Mouse (Mus musculus): ENCODE data around the gene Olfr963.
"Not testable (repeated sequence)": the region's sequence is repeated elsewhere in the genome, so short reads cannot be mapped to it uniquely, and the experiment has no call there.

Gene Olfr963

DNA sequence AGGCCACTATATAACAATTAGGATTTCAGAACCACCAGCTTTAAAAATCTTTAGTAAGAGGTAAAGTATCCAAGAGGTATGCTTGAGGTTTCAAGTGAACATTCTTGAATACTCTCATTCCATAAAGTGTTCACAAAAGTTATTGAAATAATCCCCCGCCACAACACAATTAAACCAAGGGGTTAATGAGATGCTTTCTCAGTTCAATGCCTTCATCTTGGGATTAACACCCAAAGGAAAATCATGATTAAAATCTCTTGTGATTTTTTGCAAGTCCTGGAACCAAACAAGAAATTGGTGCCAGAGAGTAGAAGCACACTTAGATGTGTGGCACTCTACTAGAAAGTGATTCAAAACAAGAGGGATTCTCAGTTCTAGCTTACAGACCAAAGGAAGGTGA lies at the start of gene Olfr963:
TSS of gene Olfr963 (plus strand) at position 301 of the 400 bp plus-strand sequence.
- no peak for DNase-seq (ENCODE audit: low spot score)

DNA sequence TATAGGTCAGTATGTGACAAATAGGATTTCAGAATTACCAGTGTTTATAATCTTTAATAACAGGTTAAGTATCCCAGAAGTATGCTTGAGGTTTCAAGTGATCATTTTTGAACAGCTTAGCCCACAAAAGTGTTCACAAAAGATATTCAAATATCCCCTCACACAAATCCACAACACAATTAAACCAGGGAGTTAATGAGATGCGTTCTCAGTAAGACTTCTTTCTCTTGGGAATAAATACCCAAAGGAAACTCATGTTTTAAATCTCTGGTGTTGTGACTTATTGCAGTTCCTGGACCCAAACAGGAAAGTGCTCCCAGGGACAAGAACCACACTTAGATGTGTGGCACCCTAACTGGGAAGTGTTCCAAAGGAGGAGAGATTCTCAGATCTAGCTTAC lies 45.9 kb upstream of the Olfr963 start, which contains the start of gene Olfr960:
TSS of gene Olfr960 (plus strand) at position 301 of the 400 bp plus-strand sequence.
- no peak for DNase-seq (ENCODE audit: low spot score)

DNA sequence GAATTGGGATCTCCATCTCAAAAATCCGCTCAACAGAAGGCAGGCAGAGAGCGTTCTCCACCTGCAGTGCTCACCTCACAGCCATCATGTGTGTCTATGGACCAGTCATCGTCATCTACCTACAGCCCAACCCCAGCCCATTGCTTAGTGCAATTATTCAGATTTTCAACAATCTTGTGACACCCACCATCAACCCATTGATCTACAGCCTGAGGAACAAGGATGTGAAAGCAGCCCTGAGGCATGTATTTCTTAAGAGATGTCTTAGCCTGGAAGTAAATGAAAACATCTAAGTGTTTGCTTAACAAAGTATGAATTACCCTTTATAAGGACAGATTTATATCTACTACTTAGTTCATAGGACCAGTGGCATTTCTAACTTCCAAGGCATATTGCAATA lies 43.2 kb upstream of the Olfr963 start:
- DNase-seq (ENCODE audit: low spot score): no peak

DNA sequence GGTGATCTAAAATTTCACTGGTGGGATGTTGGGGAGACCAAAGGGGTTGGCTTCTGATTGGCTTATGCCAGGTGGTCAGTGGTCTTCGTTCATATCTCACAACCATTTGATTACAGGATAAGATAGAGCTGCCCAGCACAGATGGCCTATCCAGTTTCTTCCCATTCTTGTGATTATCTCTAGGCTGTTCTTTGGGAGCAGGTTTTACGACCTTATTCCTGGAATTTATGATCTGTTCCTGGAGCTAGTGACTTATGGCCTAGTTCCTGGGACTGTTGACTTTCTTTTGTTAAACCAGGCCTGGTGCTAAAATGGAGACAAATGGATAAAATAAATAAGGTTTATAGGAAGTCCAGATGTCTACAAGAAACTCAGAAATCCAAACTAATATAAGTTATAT lies 42.3 kb upstream of the Olfr963 start:
- DNase-seq (ENCODE audit: low spot score): no peak

DNA sequence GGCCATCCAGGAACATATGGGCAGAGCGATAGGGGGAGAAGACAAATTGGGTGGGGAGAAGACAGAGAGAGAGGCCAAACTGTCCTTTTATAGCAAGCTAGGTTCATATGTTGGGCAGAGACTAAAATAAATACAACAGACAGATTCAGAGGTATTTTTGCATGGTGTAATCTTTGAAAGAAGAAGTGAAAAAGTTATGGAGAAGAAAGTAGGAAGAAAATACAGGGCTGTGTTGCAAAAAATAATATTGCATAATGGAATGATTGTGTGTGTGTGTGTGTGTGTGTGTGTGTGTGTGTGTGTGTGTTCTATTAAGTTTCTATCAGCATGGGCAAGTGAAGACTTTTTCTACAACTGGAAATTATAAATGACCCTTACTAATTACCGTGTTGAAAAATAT lies 37.9 kb upstream of the Olfr963 start:
- no peak for DNase-seq (ENCODE audit: low spot score)

DNA sequence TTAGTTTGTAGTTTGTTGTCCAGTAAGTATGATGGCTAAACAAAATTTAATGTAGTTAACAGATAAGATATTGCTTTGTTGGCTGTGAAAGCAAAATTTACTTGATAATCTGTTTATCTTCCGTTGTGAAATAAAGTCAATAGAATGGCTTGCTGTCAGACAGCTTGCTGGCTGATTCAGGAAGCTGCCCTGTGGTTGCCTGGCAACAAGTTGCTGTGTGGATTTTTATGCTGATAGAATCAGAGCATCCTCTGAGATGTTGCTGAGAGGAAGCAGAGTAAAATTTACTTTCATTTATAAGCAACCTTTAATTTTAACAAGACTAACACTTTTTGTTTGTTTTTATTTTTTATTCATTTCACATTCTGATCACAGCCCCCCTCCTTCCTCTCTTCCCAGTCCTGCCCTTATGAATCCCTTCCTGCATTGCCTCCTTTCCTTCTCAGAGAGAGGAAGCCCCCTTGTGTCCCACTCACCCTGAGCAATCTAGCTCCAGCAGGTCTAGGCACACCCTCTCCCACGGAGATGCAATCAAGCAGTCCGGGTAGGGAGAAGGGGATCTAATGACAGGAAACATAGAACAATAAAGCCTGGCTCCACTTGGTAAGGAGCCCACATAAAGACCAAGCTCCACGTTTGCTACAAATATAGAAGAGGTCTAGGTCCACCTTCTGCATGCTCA lies 33.0 kb upstream of the Olfr963 start:
- DNase-seq (ENCODE audit: low spot score): no peak

DNA sequence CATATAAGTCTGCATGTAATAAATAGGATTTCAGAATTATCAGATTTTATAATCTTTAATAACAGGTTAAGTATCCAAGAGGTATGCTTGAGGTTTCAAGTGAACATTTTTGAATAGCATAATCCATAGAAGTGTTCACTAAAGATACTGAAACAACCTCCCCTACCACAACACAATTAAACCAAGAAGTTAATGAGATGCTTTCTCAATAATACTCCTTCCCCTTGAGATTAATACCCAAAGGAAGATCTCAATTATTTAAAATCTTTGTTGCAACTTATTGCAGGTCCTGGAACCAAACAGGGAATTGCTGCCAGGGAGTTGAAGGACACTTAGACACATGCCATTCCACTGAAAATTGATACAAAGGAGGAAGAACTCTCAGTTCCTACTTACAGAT lies 22.2 kb upstream of the Olfr963 start, which contains the start of gene Olfr961:
TSS of gene Olfr961 (plus strand) at position 301 of the 400 bp plus-strand sequence.
- no peak for DNase-seq (ENCODE audit: low spot score)

DNA sequence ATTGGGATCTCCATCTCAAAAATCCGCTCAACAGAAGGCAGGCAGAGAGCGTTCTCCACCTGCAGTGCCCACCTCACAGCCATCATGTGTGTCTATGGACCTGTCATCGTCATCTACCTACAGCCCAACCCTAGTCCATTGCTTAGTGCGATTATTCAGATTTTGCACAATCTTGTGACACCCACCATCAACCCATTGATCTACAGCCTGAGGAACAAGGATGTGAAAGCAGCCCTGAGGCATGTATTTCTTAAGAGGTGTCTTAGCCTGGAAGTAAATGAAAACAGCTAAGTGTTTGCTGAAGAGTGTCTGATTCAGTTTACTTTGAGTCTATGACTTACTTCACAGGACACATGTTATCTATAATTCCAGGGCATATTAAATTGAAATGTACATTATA lies 19.6 kb upstream of the Olfr963 start:
- no peak for DNase-seq (ENCODE audit: low spot score)

DNA sequence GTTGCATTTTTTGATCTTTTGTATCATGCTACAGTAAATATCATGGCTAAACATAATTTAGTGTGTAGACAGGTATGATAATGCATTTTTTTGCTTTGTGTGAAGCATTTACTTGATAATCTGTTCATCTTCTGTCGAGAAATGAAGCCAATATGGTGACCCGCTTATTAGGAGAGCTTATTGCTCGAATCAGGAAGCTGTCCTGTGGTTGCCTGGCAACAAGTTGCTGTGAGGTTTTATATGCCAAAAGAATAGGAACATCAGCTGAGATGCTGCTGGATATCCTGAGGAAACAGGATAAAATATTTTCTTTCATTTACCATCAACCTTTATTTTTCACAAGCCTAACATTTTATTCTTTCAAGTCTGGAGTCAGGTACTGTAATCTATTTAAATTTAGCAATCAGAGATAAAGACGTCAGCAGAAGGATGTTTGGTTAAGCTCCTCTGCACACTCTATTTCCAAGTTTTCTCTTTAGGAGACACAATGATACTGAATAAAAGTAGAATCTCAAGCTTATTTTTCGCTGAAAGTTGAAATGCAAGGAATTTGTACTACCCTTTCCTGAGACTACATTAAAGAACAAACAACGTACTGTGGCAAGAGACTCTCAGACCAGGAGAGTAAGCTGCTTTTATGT lies 12.1 kb upstream of the Olfr963 start:
- DNase-seq (ENCODE audit: low spot score): no peak

DNA sequence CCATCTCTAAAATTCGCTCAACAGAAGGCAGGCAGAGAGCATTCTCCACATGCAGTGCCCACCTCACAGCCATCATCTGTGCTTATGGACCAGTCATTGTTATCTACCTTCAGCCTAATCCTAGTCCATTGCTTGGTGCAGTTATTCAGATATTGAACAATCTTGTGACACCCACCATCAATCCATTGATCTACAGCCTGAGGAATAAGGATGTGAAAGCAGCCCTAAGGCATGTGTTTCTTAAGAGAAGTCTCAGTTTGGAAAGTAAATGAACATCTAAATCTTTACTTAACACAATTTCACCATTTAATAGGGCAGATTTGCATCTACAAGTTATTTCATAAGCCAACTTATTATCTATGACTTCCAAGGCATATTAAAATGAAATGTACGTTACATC lies 2.7 kb downstream of the Olfr963 start:
- no peak for DNase-seq (ENCODE audit: low spot score)

DNA sequence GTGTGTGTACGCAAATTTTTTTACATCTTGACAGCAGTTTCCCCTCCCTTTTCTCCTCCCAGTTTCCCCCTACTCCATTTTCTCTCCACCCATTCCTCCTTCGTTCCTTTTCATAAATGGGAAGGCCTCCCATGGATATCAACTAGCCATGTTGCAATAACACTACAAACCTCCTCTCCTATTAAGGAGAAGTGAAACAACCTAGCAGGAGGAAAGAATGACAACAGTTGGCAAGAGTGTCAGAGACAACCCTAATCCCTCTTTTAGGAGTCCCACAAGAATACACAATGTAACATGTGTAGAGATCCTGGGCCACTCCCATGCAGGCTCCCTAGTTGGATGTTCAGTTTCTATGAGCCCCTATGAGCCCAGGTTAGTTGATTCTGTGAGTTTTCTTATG lies 7.8 kb downstream of the Olfr963 start:
- no peak for DNase-seq (ENCODE audit: low spot score)

DNA sequence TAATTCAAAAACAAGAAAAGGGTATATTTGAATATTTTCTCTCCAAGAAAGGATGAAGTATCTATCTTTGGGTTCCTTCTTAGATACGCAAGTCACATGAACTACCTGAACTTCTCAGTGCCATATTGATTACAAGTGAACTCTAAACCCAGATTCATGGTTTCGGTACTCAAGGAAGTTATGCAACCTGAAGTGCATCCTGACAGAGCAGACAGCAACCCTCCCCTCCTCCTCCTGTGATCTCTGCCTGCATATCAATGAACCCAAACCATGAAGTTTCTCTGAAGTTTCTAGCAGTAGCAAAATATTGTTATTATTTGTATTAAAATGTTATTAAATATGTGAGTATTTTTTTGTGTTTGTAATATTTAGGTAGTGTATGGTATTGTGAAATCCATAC lies 11.6 kb downstream of the Olfr963 start:
- DNase-seq (ENCODE audit: low spot score): no peak

DNA sequence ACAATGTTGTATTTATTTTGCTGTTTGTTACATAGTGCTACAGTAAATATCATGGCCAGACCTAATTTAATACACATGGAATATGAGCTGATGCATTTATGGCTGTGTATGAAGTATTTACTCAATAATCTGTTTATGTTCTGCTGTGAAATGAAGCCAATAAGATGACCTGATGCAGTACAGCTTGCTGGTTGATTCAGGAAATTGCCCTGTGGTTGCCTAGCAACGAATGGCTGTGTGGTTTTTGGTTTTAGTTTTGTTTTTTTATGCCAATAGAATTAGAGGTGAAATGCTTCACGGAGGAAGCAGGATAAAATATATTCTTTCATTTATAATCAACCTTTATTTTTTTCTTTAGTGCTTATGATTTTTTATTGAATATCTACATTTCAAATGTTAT lies 12.3 kb downstream of the Olfr963 start:
- no peak for DNase-seq (ENCODE audit: low spot score)

DNA sequence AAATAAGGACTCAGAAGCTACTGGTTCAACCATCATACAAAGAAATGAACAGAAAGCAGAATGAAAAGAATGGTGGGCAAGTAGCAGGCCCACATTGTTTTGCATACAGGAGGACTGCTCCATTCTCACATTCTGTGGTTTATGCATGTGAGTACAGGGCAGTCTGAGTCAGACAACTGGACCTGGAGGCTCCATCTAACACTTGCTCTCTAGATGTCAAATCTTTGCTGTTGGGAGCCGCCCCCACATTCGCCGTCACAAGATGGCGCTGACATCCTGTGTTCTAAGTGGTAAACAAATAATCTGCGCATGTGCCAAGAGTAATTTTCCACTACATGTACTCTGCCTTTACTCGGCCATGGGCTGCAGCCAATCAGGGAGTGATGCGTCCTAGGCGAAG lies 34.1 kb downstream of the Olfr963 start:
- DNase-seq (ENCODE audit: low spot score): not testable (repeated sequence)

DNA sequence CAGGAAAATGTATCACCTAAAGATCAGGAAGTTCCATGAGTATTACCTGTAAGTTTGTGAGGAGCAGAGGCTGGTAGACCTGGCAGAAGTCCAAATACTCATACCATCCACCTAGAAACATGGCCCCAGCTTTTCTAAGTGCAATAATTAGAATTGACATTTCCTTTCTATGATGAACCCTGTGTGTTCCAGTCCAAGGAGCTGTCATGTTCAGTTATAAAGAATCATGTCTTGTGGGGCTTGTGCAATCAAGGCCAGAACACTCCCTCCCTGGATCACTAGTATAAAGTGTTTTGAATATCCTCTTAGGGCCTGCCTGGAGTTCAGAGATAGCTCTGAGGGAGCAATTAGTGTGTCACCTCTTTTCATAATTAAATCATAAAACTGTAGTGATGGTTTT lies 40.0 kb downstream of the Olfr963 start, which contains the start of gene Olfr149:
TSS of gene Olfr149 (minus strand) at position 101 of the 400 bp plus-strand sequence.
- DNase-seq (ENCODE audit: low spot score): no peak

DNA sequence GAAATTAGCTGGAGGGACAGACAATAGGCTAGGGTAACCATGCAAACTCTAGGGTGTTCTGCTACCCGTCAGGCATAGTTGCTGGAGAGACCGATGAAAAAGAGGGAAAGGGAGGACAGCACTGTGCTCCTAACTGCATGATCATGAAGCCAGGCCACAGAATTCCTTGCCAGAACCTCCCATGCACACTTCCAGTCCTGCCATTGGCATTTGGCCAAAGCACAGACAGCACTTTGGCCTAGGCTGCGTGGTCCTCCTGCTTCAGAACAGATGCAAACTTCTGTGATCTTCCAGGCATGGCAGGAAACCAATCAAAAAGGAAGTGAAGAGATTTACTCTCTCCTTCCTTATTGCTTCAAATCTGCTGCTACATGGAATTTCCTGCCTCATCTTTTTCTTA lies 42.0 kb downstream of the Olfr963 start:
- DNase-seq (ENCODE audit: low spot score): no peak

DNA sequence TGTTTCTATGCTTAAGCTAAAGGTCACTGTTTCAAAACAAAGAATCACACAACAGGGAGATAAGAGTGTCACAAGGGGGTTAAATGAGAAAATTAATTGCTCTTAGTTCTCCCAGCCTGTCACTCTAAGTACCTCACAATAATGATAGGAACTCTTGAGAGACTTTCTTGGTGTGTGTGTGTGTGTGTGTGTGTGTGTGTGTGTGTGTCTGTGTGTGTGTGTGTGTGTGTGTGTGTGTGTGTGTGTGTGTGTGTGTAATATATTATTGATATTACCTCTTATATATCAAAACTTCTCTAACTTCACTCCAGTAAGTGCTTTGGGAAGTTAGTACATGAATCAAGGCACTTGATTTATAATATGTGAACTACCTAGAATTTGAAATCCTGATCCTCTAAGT lies 44.0 kb downstream of the Olfr963 start, which contains the start of gene Olfr965:
TSS of gene Olfr965 (plus strand) at position 301 of the 400 bp plus-strand sequence.
- DNase-seq (ENCODE audit: low spot score): no peak
